Mouse (Mus musculus) kidney, embryonic 16.5 days (tissue): ENCODE measurements around the gene Chst11. TPM values are rescaled to one million over a fixed set of nuclear protein-coding genes. Genes with fewer than 3 reads are reported as not detected.
A peak's percentile ranks its signal among the peaks of the same experiment; 100 is the strongest.

Experiments used
- ATAC-seq: fragments of 200-750 bp; cut with Nextera tagmentation; 2 replicates; pipeline ENCODE4 v1.8.0; 2017; ENCODE audit warnings: moderate TSS enrichment; ENCODE audit not compliant: low FRiP score, low TSS enrichment
- H3K27ac ChIP-seq: fragments of 300-500 bp; sonication (generic); 2 replicates; pipeline ENCODE4 v1.5.1; 2014; ENCODE audit warnings: low read length
- H3K27me3 ChIP-seq: fragments of 300-500 bp; sonication (generic); 2 replicates; pipeline ENCODE4 v1.6.1; 2014; ENCODE audit warnings: low read length, control low read depth, mixed read lengths; ENCODE audit not compliant: insufficient read depth
- H3K36me3 ChIP-seq: fragments of 300-500 bp; sonication (generic); 2 replicates; pipeline ENCODE4 v1.6.1; 2014; ENCODE audit warnings: low read length, control low read depth, mixed read lengths; ENCODE audit not compliant: insufficient read depth
- H3K4me1 ChIP-seq: fragments of 300-500 bp; sonication (generic); 2 replicates; pipeline ENCODE4 v1.6.1; 2014; ENCODE audit warnings: low read length, control low read depth, mixed read lengths; ENCODE audit not compliant: insufficient read depth
- H3K4me2 ChIP-seq: fragments of 300-500 bp; sonication (generic); replicated peaks from 2 replicates; pipeline ENCODE4 v1.6.1; 2014; ENCODE audit warnings: low read depth, low read length
- H3K4me3 ChIP-seq: fragments of 300-500 bp; sonication (generic); 2 replicates; pipeline ENCODE4 v1.5.1; 2014; ENCODE audit warnings: mild to moderate bottlenecking, low read length
- H3K9ac ChIP-seq: fragments of 300-500 bp; sonication (generic); replicated peaks from 2 replicates; pipeline ENCODE4 v1.6.1; 2014; ENCODE audit warnings: low read length
- H3K9me3 ChIP-seq: fragments of 300-500 bp; sonication (generic); 2 replicates; pipeline ENCODE4 v1.6.1; 2016; ENCODE audit warnings: low read length, control low read depth
- WGBS: fragments of 180-500 bp; shearing (Covaris S2); extraction: QIAGEN DNeasy Blood & Tissue Kit; methylation state at CpG from one replicate; pipeline ENCODE4 v1.1.7; 2014; 5-methylcytosine and 5-hydroxymethylcytosine counted together
- polyA plus RNA-seq: library from polyadenylated mRNA; unstranded; fragments of >200 nt; fragmentation: Nextera tagmentation; extraction: Ambion mirVana; gene quantifications from 2 replicates; pipeline ENCODE4 v1.2.1, GENCODE M21; 2015

The Chst11 gene
- polyA plus RNA-seq, 1 experiment from 2014 or later: 5.2 TPM

- no peak overlapping the region for H3K4me3 ChIP-seq
- H3K36me3 ChIP-seq: no peaks in the 10 kb centered on the region
- no peak overlapping the region for H3K27ac ChIP-seq
- H3K9me3 ChIP-seq: no peaks in the 10 kb centered on the region
- no peak for ATAC-seq
- H3K4me1 ChIP-seq: peaks cover 20% of the 10 kb centered on the region
- no peak overlapping the region for H3K9ac ChIP-seq
- WGBS: 65% methylated on average over 6 of the region's 6 CpGs
- H3K4me2 ChIP-seq: no peak overlapping the region
- no peaks in the 10 kb centered on the region for H3K27me3 ChIP-seq
These were observed 80.9 kb downstream of the Chst11 start for GRCm38 (mm10) chr10:83066159-83066558.

DNA sequence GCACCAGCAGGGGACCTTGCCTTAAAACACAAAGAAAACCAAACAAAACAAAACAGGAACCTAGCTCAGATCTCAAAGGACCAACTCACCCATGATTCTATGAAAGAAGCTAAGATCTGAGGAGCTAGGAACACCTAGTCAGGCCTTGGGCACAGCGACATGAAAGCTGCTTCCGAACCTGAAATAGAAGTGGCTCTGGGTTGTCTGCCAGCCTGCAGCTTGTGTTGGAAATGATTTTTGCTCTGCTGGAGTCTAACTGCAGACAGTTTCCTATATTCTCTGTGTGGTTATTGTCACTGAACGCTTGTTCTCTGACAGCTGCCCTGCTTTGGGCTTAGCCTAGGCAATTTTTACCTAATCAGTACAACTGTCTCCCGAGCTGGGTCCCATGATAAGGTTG lies 82.0 kb downstream of the Chst11 start:
- Histone ChIP-seq H3K4me3 (no peak overlapping the region), H3K9me3 (no peaks in the 10 kb centered on the region), H3K4me2 (no peak overlapping the region), H3K36me3 (no peaks in the 10 kb centered on the region), H3K27me3 (no peaks in the 10 kb centered on the region), H3K27ac (no peak overlapping the region), H3K4me1 (peaks cover 28% of the 10 kb centered on the region), H3K9ac (no peak overlapping the region)
- WGBS: 75% methylated on average over 4 of the region's 4 CpGs
- ATAC-seq: no peak

- H3K36me3 ChIP-seq: no peaks in the 10 kb centered on the region
- 62% methylated on average over 8 of the region's 8 CpGs for WGBS
- ATAC-seq: no peak
These were observed 83.2 kb downstream of the Chst11 start for GRCm38 (mm10) chr10:83068466-83068865.

DNA sequence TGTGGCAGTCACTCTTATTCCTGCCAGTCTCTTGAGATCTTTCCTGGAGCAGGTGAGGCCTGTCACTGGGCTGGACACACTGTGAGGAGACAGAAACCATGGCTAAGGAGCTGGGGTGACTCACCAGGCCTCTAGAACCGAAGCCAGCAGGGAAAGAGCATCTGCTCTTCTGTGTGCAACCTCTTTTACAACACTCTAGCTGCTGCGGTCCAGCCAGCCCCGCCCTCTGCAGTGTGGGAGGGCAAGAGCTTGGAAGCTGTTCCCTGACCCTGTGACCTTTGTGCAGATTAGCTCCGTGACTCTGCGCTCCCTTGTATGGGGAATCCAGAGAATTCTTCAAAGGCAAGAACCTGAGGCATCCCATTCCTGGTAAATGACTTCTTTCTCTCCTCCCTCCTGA lies 84.5 kb downstream of the Chst11 start:
- no peaks in the 10 kb centered on the region for H3K9me3 ChIP-seq
- ATAC-seq: no peak
- no peak overlapping the region for H3K27ac ChIP-seq
- H3K9ac ChIP-seq: no peak overlapping the region; the same call in 1 of the 2 replicates
- H3K4me3 ChIP-seq: no peak overlapping the region
- no peaks in the 10 kb centered on the region for H3K27me3 ChIP-seq
- 10% methylated on average over 5 of the region's 5 CpGs for WGBS
- peaks cover 34% of the 10 kb centered on the region for H3K4me1 ChIP-seq
- H3K4me2 ChIP-seq: no peak overlapping the region
- no peaks in the 10 kb centered on the region for H3K36me3 ChIP-seq

More at GRCm38 (mm10) chr10:83068466-83068865, 83.2 kb downstream of the Chst11 start:
- Histone ChIP-seq H3K9ac (0 out of 2 replicates have a peak overlapping the region, but pooled peaks have one; percentile 4), H3K4me1 (peaks cover 34% of the 10 kb centered on the region), H3K9me3 (no peaks in the 10 kb centered on the region), H3K27me3 (no peaks in the 10 kb centered on the region), H3K4me2 (no peak overlapping the region), H3K4me3 (no peak overlapping the region), H3K27ac (no peak overlapping the region)

- H3K27me3 ChIP-seq: no peaks in the 10 kb centered on the region
- H3K4me2 ChIP-seq: no peak overlapping the region
- no peak overlapping the region for H3K9ac ChIP-seq
- H3K9me3 ChIP-seq: no peaks in the 10 kb centered on the region
- H3K4me3 ChIP-seq: no peak overlapping the region
- H3K4me1 ChIP-seq: peaks cover 34% of the 10 kb centered on the region
- WGBS: 47% methylated on average over 19 of the region's 19 CpGs
- H3K27ac ChIP-seq: no peak overlapping the region
- H3K36me3 ChIP-seq: no peaks in the 10 kb centered on the region
- peak; percentile 22; the same call in 1 of the 2 replicates for ATAC-seq
These were observed 86.7 kb downstream of the Chst11 start for GRCm38 (mm10) chr10:83071785-83072580.

- H3K4me1 ChIP-seq: peaks cover 34% of the 10 kb centered on the region
- no peak overlapping the region for H3K4me2 ChIP-seq
- H3K9me3 ChIP-seq: no peaks in the 10 kb centered on the region
- H3K9ac ChIP-seq: no peak overlapping the region
- 36% methylated on average over 7 of the region's 7 CpGs for WGBS
- no peaks in the 10 kb centered on the region for H3K27me3 ChIP-seq
- no peak overlapping the region for H3K27ac ChIP-seq
- peak; percentile 78 for ATAC-seq
- H3K4me3 ChIP-seq: no peak overlapping the region
- H3K36me3 ChIP-seq: no peaks in the 10 kb centered on the region
These were observed 87.8 kb downstream of the Chst11 start for GRCm38 (mm10) chr10:83073119-83073518.

DNA sequence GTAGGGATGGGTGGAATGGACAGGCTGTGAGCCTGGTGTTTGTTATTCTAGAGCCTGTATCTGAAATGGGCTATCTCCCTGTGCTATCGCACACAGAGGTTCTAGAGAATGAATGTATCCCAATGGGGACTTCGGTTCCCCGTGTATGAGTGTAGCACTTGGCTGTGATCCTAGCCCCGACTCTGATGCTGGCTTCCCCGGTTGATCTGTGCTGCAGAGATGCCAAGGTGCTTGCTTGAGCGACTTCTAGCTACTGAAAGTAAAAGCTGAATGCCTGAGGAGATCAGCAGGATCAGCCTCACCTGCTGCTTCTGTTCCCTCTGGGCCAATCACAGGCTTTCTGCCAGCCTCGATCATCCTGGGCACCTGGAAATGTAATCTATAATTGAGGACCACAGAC lies 91.5 kb downstream of the Chst11 start:
- 75% methylated on average over 7 of the region's 7 CpGs for WGBS

GRCm38 (mm10) chr10:83078723-83079122 lies 93.4 kb downstream of the Chst11 start:
- WGBS: 83% methylated on average over 8 of the region's 8 CpGs
- Histone ChIP-seq H3K36me3 (no peaks in the 10 kb centered on the region), H3K4me1 (peaks cover 33% of the 10 kb centered on the region), H3K9ac (no peak overlapping the region), H3K4me3 (no peak overlapping the region), H3K27ac (no peak overlapping the region), H3K9me3 (no peaks in the 10 kb centered on the region), H3K27me3 (no peaks in the 10 kb centered on the region), H3K4me2 (no peak overlapping the region)
- ATAC-seq: no peak

More for the DNA sequence above, 91.5 kb downstream of the Chst11 start:
- no peaks in the 10 kb centered on the region for H3K9me3 ChIP-seq
- H3K4me2 ChIP-seq: no peak overlapping the region
- H3K4me3 ChIP-seq: no peak overlapping the region
- H3K27me3 ChIP-seq: no peaks in the 10 kb centered on the region
- no peak overlapping the region for H3K9ac ChIP-seq
- no peak overlapping the region for H3K27ac ChIP-seq
- no peak for ATAC-seq
- peaks cover 35% of the 10 kb centered on the region for H3K4me1 ChIP-seq
- H3K36me3 ChIP-seq: no peaks in the 10 kb centered on the region

- no peak overlapping the region for H3K4me2 ChIP-seq
- H3K27ac ChIP-seq: no peak overlapping the region
- no peaks in the 10 kb centered on the region for H3K27me3 ChIP-seq
- H3K4me3 ChIP-seq: no peak overlapping the region
- H3K9me3 ChIP-seq: no peaks in the 10 kb centered on the region
- no peak; the same call in 1 of the 2 replicates for ATAC-seq
- peaks cover 41% of the 10 kb centered on the region for H3K4me1 ChIP-seq
- WGBS: 61% methylated on average over 13 of the region's 13 CpGs
- H3K9ac ChIP-seq: no peak overlapping the region
- no peaks in the 10 kb centered on the region for H3K36me3 ChIP-seq
These were observed 94.5 kb downstream of the Chst11 start for GRCm38 (mm10) chr10:83079755-83080154.

- Histone ChIP-seq H3K4me3 (no peak overlapping the region), H3K4me2 (no peak overlapping the region), H3K4me1 (peaks cover 46% of the 10 kb centered on the region), H3K27ac (peak overlapping the region; percentile 11; the same call in 1 of the 2 replicates), H3K9me3 (no peaks in the 10 kb centered on the region), H3K9ac (no peak overlapping the region), H3K27me3 (no peaks in the 10 kb centered on the region), H3K36me3 (no peaks in the 10 kb centered on the region)
- WGBS: 20% methylated on average over 12 of the region's 12 CpGs
- peak; percentile 79 for ATAC-seq
These were observed 95.0 kb downstream of the Chst11 start for GRCm38 (mm10) chr10:83080275-83080741.
